18 mouse cellular contexts compared by ENCODE assay signal in the genomic region with DNA sequence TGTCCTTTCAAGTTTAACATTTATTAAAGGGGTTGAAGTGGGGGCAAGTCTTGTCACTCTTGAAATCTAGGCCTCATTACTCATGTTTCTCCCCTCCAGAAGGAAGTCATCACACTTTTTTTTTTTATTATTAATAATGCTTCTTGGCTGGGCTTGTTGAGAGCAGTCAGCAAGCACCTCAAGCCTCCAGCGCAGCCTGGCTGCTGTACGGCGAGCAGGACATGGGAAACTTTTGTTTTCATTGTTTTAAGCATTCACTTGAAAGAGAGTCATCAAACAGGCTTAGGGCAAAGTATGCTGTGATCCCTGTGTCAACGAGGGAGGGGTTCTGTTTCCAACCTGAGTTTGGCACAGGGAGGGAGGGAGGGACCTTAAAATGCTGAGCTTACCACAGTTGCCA.
A peak's percentile ranks its signal among the peaks of the same experiment; 100 is the strongest.
DNase-seq lines count a peak whose midpoint lies in the region; ATAC-seq and TF ChIP-seq lines count a peak whose summit lies in the region.
"Had no signal": no experiment of that assay in that cellular context is flagged by ENCODE, and none has a peak within 500 bp of the region (broad histone marks: within the 10 kb centered on the region; RNA-seq: fewer than 3 reads in every experiment).

No protein-coding gene starts in this region.

- WGBS in kidney, postnatal 0 days = 31% methylated on average over 4 of the region's 4 CpGs
- WGBS in kidney, embryonic 15.5 days = 28% methylated on average over 4 of the region's 4 CpGs
- 25% methylated on average over 4 of the region's 4 CpGs for WGBS in stomach, embryonic 16.5 days
- 24% methylated on average over 4 of the region's 4 CpGs for WGBS in forebrain, embryonic 14.5 days

- 0 out of 2 replicates have a peak, but pooled peaks cover 3% of the 10 kb centered on the region for H3K4me1 ChIP-seq in kidney, postnatal 0 days (replicated peaks; ENCODE audit: insufficient read depth, low read length)
- H3K4me1 ChIP-seq in kidney, embryonic 15.5 days = peaks cover 10% of the 10 kb centered on the region
- peaks cover 5% of the 10 kb centered on the region; the same call in 1 of the 2 replicates for H3K4me1 ChIP-seq in stomach, embryonic 16.5 days (ENCODE audit: control insufficient read depth, insufficient read depth, low read length)
- H3K4me1 ChIP-seq in forebrain, embryonic 14.5 days (ENCODE audit: control insufficient read depth, insufficient read depth, low read length) = no peaks in the 10 kb centered on the region
- H3K4me1 ChIP-seq: heart, embryonic 15.5 days had no signal

- TF ChIP-seq CTCF in kidney, postnatal 0 days (IDR thresholded peaks at IDR 0.05; ENCODE audit: low read depth) = peak; percentile 9; the same call in 1 of the 2 replicates

- no peak overlapping the region for H3K4me2 ChIP-seq in kidney, postnatal 0 days (ENCODE audit: low read length)
- no peak overlapping the region for H3K4me2 ChIP-seq in kidney, embryonic 15.5 days
- no peak overlapping the region for H3K4me2 ChIP-seq in stomach, embryonic 16.5 days (ENCODE audit: low read depth, low read length)
- no peak overlapping the region for H3K4me2 ChIP-seq in forebrain, embryonic 14.5 days (ENCODE audit: low read length)
- H3K4me2 ChIP-seq: forebrain, embryonic 12.5 days; heart, embryonic 11.5 days; heart, embryonic 15.5 days had no signal

- H3K9me3 ChIP-seq in kidney, postnatal 0 days (replicated peaks; ENCODE audit: low read length) = no peaks in the 10 kb centered on the region
- H3K9me3 ChIP-seq in kidney, embryonic 15.5 days (replicated peaks) = no peaks in the 10 kb centered on the region
- no peaks in the 10 kb centered on the region for H3K9me3 ChIP-seq in stomach, embryonic 16.5 days (replicated peaks; ENCODE audit: control insufficient read depth, low read length)
- no peaks in the 10 kb centered on the region for H3K9me3 ChIP-seq in forebrain, embryonic 14.5 days (replicated peaks; ENCODE audit: control insufficient read depth, low read length)
- H3K9me3 ChIP-seq: forebrain, embryonic 12.5 days; heart, embryonic 15.5 days had no signal

- no peak overlapping the region for H3K4me3 ChIP-seq in kidney, postnatal 0 days (replicated peaks; ENCODE audit: low read depth, low read length)
- H3K4me3 ChIP-seq in kidney, embryonic 15.5 days (replicated peaks) = no peak overlapping the region
- no peak overlapping the region for H3K4me3 ChIP-seq in stomach, embryonic 16.5 days (replicated peaks; ENCODE audit: low read length)
- no peak overlapping the region for H3K4me3 ChIP-seq in forebrain, embryonic 14.5 days (ENCODE audit: low read depth, low read length)
- H3K4me3 ChIP-seq: forebrain, embryonic 12.5 days; heart, adult 2 months; heart, embryonic 15.5 days had no signal

- H3K9ac ChIP-seq in kidney, postnatal 0 days (ENCODE audit: low read depth, low read length) = no peak overlapping the region
- H3K9ac ChIP-seq in kidney, embryonic 15.5 days = no peak overlapping the region
- no peak overlapping the region for H3K9ac ChIP-seq in stomach, embryonic 16.5 days (ENCODE audit: low read length)
- H3K9ac ChIP-seq in forebrain, embryonic 14.5 days (ENCODE audit: low read length) = no peak overlapping the region
- H3K9ac ChIP-seq: forebrain, embryonic 12.5 days; forebrain, postnatal 0 days; heart, embryonic 15.5 days had no signal

- no peak overlapping the region for H3K27ac ChIP-seq in kidney, postnatal 0 days
- no peak overlapping the region for H3K27ac ChIP-seq in kidney, embryonic 15.5 days
- H3K27ac ChIP-seq in stomach, embryonic 16.5 days (ENCODE audit: low read length) = no peak overlapping the region
- H3K27ac ChIP-seq in forebrain, embryonic 14.5 days (ENCODE audit: low read depth, low read length) = no peak overlapping the region
- H3K27ac ChIP-seq: forebrain, embryonic 12.5 days; heart, adult 2 months; heart, embryonic 15.5 days had no signal

- H3K36me3 ChIP-seq in kidney, postnatal 0 days (ENCODE audit: insufficient read depth, low read length) = no peaks in the 10 kb centered on the region
- H3K36me3 ChIP-seq in kidney, embryonic 15.5 days = no peaks in the 10 kb centered on the region
- no peaks in the 10 kb centered on the region for H3K36me3 ChIP-seq in stomach, embryonic 16.5 days (ENCODE audit: control insufficient read depth, insufficient read depth, low read length)
- no peaks in the 10 kb centered on the region for H3K36me3 ChIP-seq in forebrain, embryonic 14.5 days (ENCODE audit: control insufficient read depth, insufficient read depth, low read length)
- H3K36me3 ChIP-seq: forebrain, embryonic 12.5 days; heart, embryonic 15.5 days had no signal

- no peaks in the 10 kb centered on the region for H3K27me3 ChIP-seq in kidney, postnatal 0 days (ENCODE audit: insufficient read depth, low read length)
- no peaks in the 10 kb centered on the region for H3K27me3 ChIP-seq in kidney, embryonic 15.5 days
- H3K27me3 ChIP-seq in stomach, embryonic 16.5 days (ENCODE audit: control insufficient read depth, insufficient read depth, low read length) = no peaks in the 10 kb centered on the region
- no peaks in the 10 kb centered on the region for H3K27me3 ChIP-seq in forebrain, embryonic 14.5 days (replicated peaks; ENCODE audit: control insufficient read depth, insufficient read depth, low read length)
- H3K27me3 ChIP-seq: forebrain, embryonic 12.5 days; heart, embryonic 15.5 days had no signal

- peak; percentile 36 for DNase-seq in kidney, postnatal 0 days (ENCODE audit: low spot score)
- peak; percentile 40 for DNase-seq in urinary bladder, postnatal 14 days (ENCODE audit: low spot score)
- DNase-seq in urinary bladder, postnatal 4 days (ENCODE audit: low spot score in 2 of 2) = no peak
- DNase-seq in forebrain, embryonic 14.5 days (ENCODE audit: low spot score) = no peak
- DNase-seq: adrenal gland, postnatal 25 days; cerebellum, adult 18-20 months; cerebellum, postnatal 10 days; forebrain, postnatal 0 days; gastrocnemius, postnatal 36 days; heart, adult 2 months; heart, postnatal 14 days had no signal

- no peak for ATAC-seq in kidney, postnatal 0 days (replicated peaks; ENCODE audit: low FRiP score, low read depth)
- no peak for ATAC-seq in kidney, embryonic 15.5 days (replicated peaks; ENCODE audit: low FRiP score)
- peak; percentile 44; the same call in 1 of the 2 replicates for ATAC-seq in stomach, embryonic 16.5 days (ENCODE audit: insufficient read depth, low FRiP score)
- ATAC-seq in forebrain, embryonic 14.5 days = no peak
- ATAC-seq: forebrain, postnatal 0 days; hindbrain, embryonic 16.5 days; inflammation-experienced regulatory T-cells, adult 6 months had no signal

Comparison
In these comparisons a context has a peak if more than half of its experiments do, and no peak if none do; other contexts are left out.
1. DNase-seq: peak in kidney, postnatal 0 days (single experiment) and urinary bladder, postnatal 14 days (single experiment); none in urinary bladder, postnatal 4 days (0 of 2) and forebrain, embryonic 14.5 days (single experiment).